Mouse (Mus musculus): Measurements from ENCODE around the gene Fcgr2b. TPM values are rescaled to one million over a fixed set of nuclear protein-coding genes. Genes with fewer than 3 reads are reported as not detected.

Fcgr2b gene
- polyA plus RNA-seq, 1 experiment from 2014 or later: not detected

GRCm38 (mm10) chr1:170934383-170934782 is 42.0 kb downstream of the Fcgr2b start:
- Histone ChIP-seq H3K27me3 (replicated peaks; ENCODE audit: low read depth, poor library complexity, severe bottlenecking) (no peaks in the 10 kb centered on the region), H3K4me3 (no peak overlapping the region), H3K36me3 (replicated peaks) (no peaks in the 10 kb centered on the region), H3K4me1 (no peaks in the 10 kb centered on the region), H3K9me3 (no peaks in the 10 kb centered on the region), H3K27ac (replicated peaks) (no peak overlapping the region)
- DNase-seq (ENCODE audit: low spot score): no peak
- WGBS: 84% methylated on average over 2 of the region's 2 CpGs

DNA sequence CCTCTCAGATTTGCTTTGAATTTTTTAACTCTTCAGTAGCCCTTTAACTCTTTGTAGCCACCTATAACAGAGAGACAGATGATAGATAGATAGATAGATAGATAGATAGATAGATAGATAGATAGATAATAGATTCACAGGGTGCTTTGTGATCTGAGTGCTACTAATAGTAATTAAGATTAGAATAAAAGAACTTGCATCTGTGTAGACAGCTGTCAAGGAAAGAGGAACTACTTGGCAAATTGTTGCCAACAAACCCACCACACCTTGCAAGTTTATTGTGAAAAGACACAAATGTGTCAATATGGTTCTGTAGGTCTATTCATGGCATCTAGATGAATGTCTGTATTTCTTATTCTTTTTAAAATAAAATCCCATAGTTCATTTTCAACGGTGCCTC is 42.4 kb downstream of the Fcgr2b start:
- no peak for DNase-seq (ENCODE audit: low spot score)
- no peak overlapping the region for H3K27ac ChIP-seq (replicated peaks)
- H3K4me3 ChIP-seq: no peak overlapping the region
- no peaks in the 10 kb centered on the region for H3K36me3 ChIP-seq (replicated peaks)
- WGBS: 91% methylated on average over 1 of the region's 1 CpGs
- H3K4me1 ChIP-seq: no peaks in the 10 kb centered on the region
- H3K27me3 ChIP-seq (replicated peaks; ENCODE audit: low read depth, poor library complexity, severe bottlenecking): no peaks in the 10 kb centered on the region
- no peaks in the 10 kb centered on the region for H3K9me3 ChIP-seq

DNA sequence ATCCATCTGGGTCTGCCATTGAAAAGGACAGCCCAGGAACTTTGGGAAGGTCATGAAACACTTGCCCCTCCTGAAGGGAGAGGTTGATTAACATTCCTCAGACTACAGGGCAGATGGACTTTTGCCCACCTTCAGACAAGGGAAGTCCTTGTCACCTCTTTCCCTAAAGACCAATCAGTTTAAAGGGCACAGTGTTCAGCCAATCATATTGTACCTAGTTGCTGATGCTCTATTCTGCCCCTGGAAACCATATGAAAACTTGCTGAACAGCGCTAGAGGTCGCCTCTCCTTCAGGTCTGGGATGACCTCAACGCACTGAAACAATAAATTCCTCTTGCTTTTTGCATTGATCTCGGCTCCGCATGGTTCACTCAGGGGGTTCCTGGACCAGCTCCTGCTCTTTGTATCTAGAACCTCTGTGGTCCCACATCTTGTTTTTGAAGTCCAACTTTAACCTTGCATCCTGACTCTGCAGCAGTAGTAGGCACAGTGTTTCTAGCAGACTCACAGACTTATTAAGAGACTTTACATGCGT is 42.9 kb downstream of the Fcgr2b start:
- Histone ChIP-seq H3K4me1 (no peaks in the 10 kb centered on the region), H3K27me3 (replicated peaks; ENCODE audit: low read depth, poor library complexity, severe bottlenecking) (no peaks in the 10 kb centered on the region), H3K36me3 (replicated peaks) (no peaks in the 10 kb centered on the region), H3K9me3 (no peaks in the 10 kb centered on the region), H3K4me3 (no peak overlapping the region), H3K27ac (replicated peaks) (no peak overlapping the region)
- DNase-seq (ENCODE audit: low spot score): no peak
- WGBS: 71% methylated on average over 6 of the region's 6 CpGs

DNA sequence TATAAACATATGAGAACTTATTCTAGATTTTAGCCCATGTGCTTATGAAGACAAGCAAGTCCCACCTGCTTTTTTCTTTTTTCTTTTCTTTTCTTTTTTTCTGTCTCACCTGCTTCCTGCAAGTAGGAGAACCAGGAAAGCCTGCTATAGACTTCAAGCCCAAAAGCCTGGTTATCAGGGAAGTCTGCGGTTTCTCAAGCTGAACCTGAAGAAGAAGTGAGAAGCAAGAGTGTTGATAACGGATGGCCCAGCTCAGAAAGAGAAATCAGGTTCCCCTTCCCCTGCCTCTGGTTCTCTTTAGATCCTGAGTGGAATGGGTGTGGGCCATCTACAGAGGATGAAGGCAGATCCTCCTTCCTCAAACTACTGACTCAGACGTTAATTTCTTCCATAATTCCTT is 44.3 kb downstream of the Fcgr2b start:
- WGBS: 78% methylated on average over 3 of the region's 3 CpGs
- Histone ChIP-seq H3K4me3 (no peak overlapping the region), H3K36me3 (replicated peaks) (no peaks in the 10 kb centered on the region), H3K4me1 (no peaks in the 10 kb centered on the region), H3K27me3 (replicated peaks; ENCODE audit: low read depth, poor library complexity, severe bottlenecking) (no peaks in the 10 kb centered on the region), H3K9me3 (no peaks in the 10 kb centered on the region), H3K27ac (replicated peaks) (no peak overlapping the region)
- DNase-seq (ENCODE audit: low spot score): no peak

- Histone ChIP-seq H3K4me1 (no peaks in the 10 kb centered on the region), H3K9me3 (no peaks in the 10 kb centered on the region), H3K27me3 (replicated peaks; ENCODE audit: low read depth, poor library complexity, severe bottlenecking) (no peaks in the 10 kb centered on the region), H3K4me3 (no peak overlapping the region), H3K27ac (replicated peaks) (no peak overlapping the region), H3K36me3 (replicated peaks) (no peaks in the 10 kb centered on the region)
- no peak for DNase-seq (ENCODE audit: low spot score)
- 81% methylated on average over 4 of the region's 4 CpGs for WGBS
Observed at GRCm38 (mm10) chr1:170929245-170929644, 47.1 kb downstream of the Fcgr2b start.

- Histone ChIP-seq H3K9me3 (no peaks in the 10 kb centered on the region), H3K27me3 (replicated peaks; ENCODE audit: low read depth, poor library complexity, severe bottlenecking) (no peaks in the 10 kb centered on the region), H3K4me3 (no peak overlapping the region), H3K4me1 (no peaks in the 10 kb centered on the region), H3K36me3 (replicated peaks) (no peaks in the 10 kb centered on the region), H3K27ac (replicated peaks) (no peak overlapping the region)
- 76% methylated on average over 2 of the region's 2 CpGs for whole genome bisulfite sequencing
- DNase-seq (ENCODE audit: low spot score): no peak
Observed at GRCm38 (mm10) chr1:170928467-170928866, 47.9 kb downstream of the Fcgr2b start.

- H3K4me3 ChIP-seq: no peak within 1 kb of the TSS
- H3K4me1 ChIP-seq: no peaks in the 10 kb centered on the region
- H3K9me3 ChIP-seq: no peaks in the 10 kb centered on the region
- H3K36me3 ChIP-seq (replicated peaks): no peaks in the 10 kb centered on the region
- H3K27me3 ChIP-seq (replicated peaks; ENCODE audit: low read depth, poor library complexity, severe bottlenecking): no peaks in the 10 kb centered on the region
- DNase-seq (ENCODE audit: low spot score): no peak
- WGBS: 75% methylated on average over 3 of the region's 3 CpGs
- H3K27ac ChIP-seq (replicated peaks): no peak within 1 kb of the TSS
Observed at GRCm38 (mm10) chr1:170927378-170927777, 49.0 kb downstream of the Fcgr2b start, which contains the start of gene Fcrla. Gene Fcrla, minus strand, starts transcription at chr1:170927583.

- Histone ChIP-seq H3K36me3 (replicated peaks) (no peaks in the 10 kb centered on the region), H3K4me1 (no peaks in the 10 kb centered on the region), H3K27me3 (replicated peaks; ENCODE audit: low read depth, poor library complexity, severe bottlenecking) (no peaks in the 10 kb centered on the region), H3K9me3 (no peaks in the 10 kb centered on the region), H3K4me3 (no peak overlapping the region), H3K27ac (replicated peaks) (no peak overlapping the region)
- WGBS: 60% methylated on average over 6 of the region's 6 CpGs
- DNase-seq (ENCODE audit: low spot score): no peak
Observed at GRCm38 (mm10) chr1:170926941-170927340, 49.4 kb downstream of the Fcgr2b start.

- Histone ChIP-seq H3K4me3 (no peak overlapping the region), H3K27ac (replicated peaks) (no peak overlapping the region), H3K4me1 (no peaks in the 10 kb centered on the region), H3K9me3 (no peaks in the 10 kb centered on the region), H3K27me3 (replicated peaks; ENCODE audit: low read depth, poor library complexity, severe bottlenecking) (no peaks in the 10 kb centered on the region), H3K36me3 (replicated peaks) (no peaks in the 10 kb centered on the region)
- no peak for DNase-seq (ENCODE audit: low spot score)
- 86% methylated on average over 6 of the region's 6 CpGs for WGBS
Observed at GRCm38 (mm10) chr1:170924485-170924884, 51.9 kb downstream of the Fcgr2b start.

- H3K9me3 ChIP-seq: no peaks in the 10 kb centered on the region
- 95% methylated on average over 8 of the region's 8 CpGs for WGBS
- no peak overlapping the region for H3K4me3 ChIP-seq
- no peaks in the 10 kb centered on the region for H3K36me3 ChIP-seq (replicated peaks)
- H3K4me1 ChIP-seq: no peaks in the 10 kb centered on the region
- no peak for DNase-seq (ENCODE audit: low spot score)
- no peaks in the 10 kb centered on the region for H3K27me3 ChIP-seq (replicated peaks; ENCODE audit: low read depth, poor library complexity, severe bottlenecking)
- H3K27ac ChIP-seq (replicated peaks): no peak overlapping the region
Observed at GRCm38 (mm10) chr1:170919308-170919707, 57.0 kb downstream of the Fcgr2b start.

GRCm38 (mm10) chr1:170915657-170916056 is 60.7 kb downstream of the Fcgr2b start:
- 84% methylated on average over 5 of the region's 5 CpGs for WGBS
- H3K27ac ChIP-seq (replicated peaks): no peak overlapping the region
- H3K9me3 ChIP-seq: no peaks in the 10 kb centered on the region
- H3K27me3 ChIP-seq (replicated peaks; ENCODE audit: low read depth, poor library complexity, severe bottlenecking): peaks cover 10% of the 10 kb centered on the region; the same call in 1 of the 2 replicates
- no peaks in the 10 kb centered on the region for H3K36me3 ChIP-seq (replicated peaks)
- H3K4me1 ChIP-seq: no peaks in the 10 kb centered on the region
- no peak overlapping the region for H3K4me3 ChIP-seq
- no peak for DNase-seq (ENCODE audit: low spot score)

- Histone ChIP-seq H3K36me3 (replicated peaks) (no peaks in the 10 kb centered on the region), H3K4me1 (peaks cover 7% of the 10 kb centered on the region), H3K27ac (replicated peaks) (no peak within 1 kb of the TSS), H3K4me3 (no peak within 1 kb of the TSS), H3K27me3 (replicated peaks; ENCODE audit: low read depth, poor library complexity, severe bottlenecking) (peaks cover 36% of the 10 kb centered on the region), H3K9me3 (no peaks in the 10 kb centered on the region)
- DNase-seq (ENCODE audit: low spot score): no peak
- WGBS: 73% methylated on average over 5 of the region's 5 CpGs
Observed at GRCm38 (mm10) chr1:170912891-170913615, 63.3 kb downstream of the Fcgr2b start, which contains the start of gene Fcrlb. Gene Fcrlb, minus strand, starts transcription at chr1:170912941.

GRCm38 (mm10) chr1:170911907-170912660 is 64.3 kb downstream of the Fcgr2b start:
- H3K36me3 ChIP-seq (replicated peaks): no peaks in the 10 kb centered on the region
- H3K4me1 ChIP-seq: peaks cover 16% of the 10 kb centered on the region
- no peak overlapping the region for H3K4me3 ChIP-seq
- WGBS: 83% methylated on average over 11 of the region's 11 CpGs
- no peaks in the 10 kb centered on the region for H3K9me3 ChIP-seq
- H3K27ac ChIP-seq (replicated peaks): no peak overlapping the region
- peaks cover 46% of the 10 kb centered on the region for H3K27me3 ChIP-seq (replicated peaks; ENCODE audit: low read depth, poor library complexity, severe bottlenecking)
- no peak for DNase-seq (ENCODE audit: low spot score)
